Mouse (Mus musculus) embryonic fibroblast, embryonic 13.5 days (primary cell): ENCODE measurements around the gene Gm10153.
"Not testable (repeated sequence)": the region's sequence is repeated elsewhere in the genome, so short reads cannot be mapped to it uniquely, and the experiment has no call there.

ENCODE experiments used
- CTCF ChIP-seq: IDR thresholded peaks from 2 replicates; pipeline ENCODE4 v1.5.1; 2011; ENCODE audit warnings: mild to moderate bottlenecking, control low read depth, low read length, moderate library complexity, borderline replicate concordance; ENCODE audit not compliant: insufficient read depth
- POLR2A ChIP-seq: IDR thresholded peaks from 2 replicates; pipeline ENCODE4 v1.6.1; 2011; ENCODE audit warnings: low read depth, mild to moderate bottlenecking, control low read depth, low read length, moderate library complexity

GRCm38 (mm10) chr7:142165639-142166038, 24.6 kb downstream of the Gm10153 start, which contains the start of gene Gm4553:
- not testable (repeated sequence) for TF ChIP-seq CTCF, POLR2A
